Mouse (Mus musculus): ENCODE measurements around the gene Kcnmb3. TPM values are rescaled to one million over a fixed set of nuclear protein-coding genes. Genes with fewer than 3 reads are reported as not detected.
"Not testable (repeated sequence)": the region's sequence is repeated elsewhere in the genome, so short reads cannot be mapped to it uniquely, and the experiment has no call there.

The Kcnmb3 gene
- polyA plus RNA-seq, 1 experiment from 2014 or later = 0.28 TPM

GRCm38 (mm10) chr3:32430394-32430793 lies 61.6 kb downstream of the Kcnmb3 start:
- WGBS = 73% methylated on average over 2 of the region's 2 CpGs
- no peak overlapping the region for H3K9ac ChIP-seq (ENCODE audit: low read length)
- H3K4me2 ChIP-seq (ENCODE audit: low read depth, severe bottlenecking) = no peak overlapping the region
- ATAC-seq (ENCODE audit: insufficient number of reproducible peaks, low FRiP score, low TSS enrichment, low read depth) (no peak), DNase-seq (ENCODE audit: low spot score) (no peak)
- H3K9me3 ChIP-seq (ENCODE audit: control insufficient read depth, low read length) = no peaks in the 10 kb centered on the region
- H3K27me3 ChIP-seq (ENCODE audit: control insufficient read depth, insufficient read depth, low read length) = no peaks in the 10 kb centered on the region
- H3K4me1 ChIP-seq (ENCODE audit: control insufficient read depth, insufficient read depth, low read length) = no peaks in the 10 kb centered on the region
- H3K36me3 ChIP-seq (ENCODE audit: control insufficient read depth, insufficient read depth, low read length) = no peaks in the 10 kb centered on the region
- H3K4me3 ChIP-seq (ENCODE audit: low read depth, low read length) = no peak overlapping the region
- no peak overlapping the region for H3K27ac ChIP-seq (replicated peaks; ENCODE audit: low read depth, low read length)

- H3K27me3 ChIP-seq (ENCODE audit: control insufficient read depth, insufficient read depth, low read length); DNase-seq (ENCODE audit: low spot score); H3K4me3 ChIP-seq (ENCODE audit: low read depth, low read length); H3K36me3 ChIP-seq (ENCODE audit: control insufficient read depth, insufficient read depth, low read length); ATAC-seq (ENCODE audit: insufficient number of reproducible peaks, low FRiP score, low TSS enrichment, low read depth); H3K4me1 ChIP-seq (ENCODE audit: control insufficient read depth, insufficient read depth, low read length); H3K4me2 ChIP-seq (ENCODE audit: low read depth, severe bottlenecking); H3K27ac ChIP-seq (replicated peaks; ENCODE audit: low read depth, low read length); H3K9ac ChIP-seq (ENCODE audit: low read length); H3K9me3 ChIP-seq (ENCODE audit: control insufficient read depth, low read length): not testable (repeated sequence)
Measured at GRCm38 (mm10) chr3:32429351-32429750, 62.7 kb downstream of the Kcnmb3 start.

GRCm38 (mm10) chr3:32428921-32429320 lies 63.1 kb downstream of the Kcnmb3 start:
- Histone ChIP-seq H3K36me3 (ENCODE audit: control insufficient read depth, insufficient read depth, low read length) (no peaks in the 10 kb centered on the region), H3K4me1 (ENCODE audit: control insufficient read depth, insufficient read depth, low read length) (no peaks in the 10 kb centered on the region), H3K9me3 (ENCODE audit: control insufficient read depth, low read length) (no peaks in the 10 kb centered on the region), H3K9ac (ENCODE audit: low read length) (no peak overlapping the region), H3K4me2 (ENCODE audit: low read depth, severe bottlenecking) (no peak overlapping the region), H3K27me3 (ENCODE audit: control insufficient read depth, insufficient read depth, low read length) (no peaks in the 10 kb centered on the region), H3K4me3 (ENCODE audit: low read depth, low read length) (no peak overlapping the region), H3K27ac (replicated peaks; ENCODE audit: low read depth, low read length) (no peak overlapping the region)
- 82% methylated on average over 4 of the region's 4 CpGs for WGBS
- ATAC-seq (ENCODE audit: insufficient number of reproducible peaks, low FRiP score, low TSS enrichment, low read depth) = no peak
- DNase-seq (ENCODE audit: low spot score) = no peak

GRCm38 (mm10) chr3:32428361-32428760 lies 63.7 kb downstream of the Kcnmb3 start:
- Histone ChIP-seq H3K27ac (replicated peaks; ENCODE audit: low read depth, low read length) (no peak overlapping the region), H3K27me3 (ENCODE audit: control insufficient read depth, insufficient read depth, low read length) (no peaks in the 10 kb centered on the region), H3K4me3 (ENCODE audit: low read depth, low read length) (no peak overlapping the region), H3K4me1 (ENCODE audit: control insufficient read depth, insufficient read depth, low read length) (no peaks in the 10 kb centered on the region), H3K36me3 (ENCODE audit: control insufficient read depth, insufficient read depth, low read length) (no peaks in the 10 kb centered on the region), H3K4me2 (ENCODE audit: low read depth, severe bottlenecking) (no peak overlapping the region), H3K9ac (ENCODE audit: low read length) (no peak overlapping the region), H3K9me3 (ENCODE audit: control insufficient read depth, low read length) (no peaks in the 10 kb centered on the region)
- ATAC-seq (ENCODE audit: insufficient number of reproducible peaks, low FRiP score, low TSS enrichment, low read depth) (no peak), DNase-seq (ENCODE audit: low spot score) (no peak)
- WGBS = 89% methylated on average over 3 of the region's 3 CpGs

GRCm38 (mm10) chr3:32427695-32428094 lies 64.3 kb downstream of the Kcnmb3 start:
- no peak overlapping the region for H3K4me2 ChIP-seq (ENCODE audit: low read depth, severe bottlenecking)
- no peak overlapping the region for H3K27ac ChIP-seq (replicated peaks; ENCODE audit: low read depth, low read length)
- 87% methylated on average over 4 of the region's 4 CpGs for WGBS
- H3K9me3 ChIP-seq (ENCODE audit: control insufficient read depth, low read length) = no peaks in the 10 kb centered on the region
- H3K36me3 ChIP-seq (ENCODE audit: control insufficient read depth, insufficient read depth, low read length) = no peaks in the 10 kb centered on the region
- ATAC-seq (ENCODE audit: insufficient number of reproducible peaks, low FRiP score, low TSS enrichment, low read depth) = no peak
- H3K4me3 ChIP-seq (ENCODE audit: low read depth, low read length) = no peak overlapping the region
- no peaks in the 10 kb centered on the region for H3K4me1 ChIP-seq (ENCODE audit: control insufficient read depth, insufficient read depth, low read length)
- H3K9ac ChIP-seq (ENCODE audit: low read length) = no peak overlapping the region
- DNase-seq (ENCODE audit: low spot score) = no peak
- H3K27me3 ChIP-seq (ENCODE audit: control insufficient read depth, insufficient read depth, low read length) = no peaks in the 10 kb centered on the region

Other genes starting within 250 kb of the Kcnmb3 start
- 5.9 and 7.6 TPM in 2 replicates for gene Zmat3, start 126.2 kb downstream of the Kcnmb3 start, polyA plus RNA-seq (2014; fragmentation: Nextera tagmentation; extraction: Ambion mirVana)
- 16.1 and 16.9 TPM in 2 replicates for gene Pik3ca, start 94.6 kb downstream of the Kcnmb3 start, polyA plus RNA-seq (2014; fragmentation: Nextera tagmentation; extraction: Ambion mirVana)
- 49.0 and 52.1 TPM in 2 replicates for gene Zfp639, start 18.0 kb upstream of the Kcnmb3 start, polyA plus RNA-seq (2014; fragmentation: Nextera tagmentation; extraction: Ambion mirVana)
- gene Mfn1, start 37.2 kb upstream of the Kcnmb3 start, polyA plus RNA-seq (2014; fragmentation: Nextera tagmentation; extraction: Ambion mirVana) = 28.3 and 29.3 TPM in 2 replicates
- gene Gnb4, start 124.4 kb upstream of the Kcnmb3 start, polyA plus RNA-seq (2014; fragmentation: Nextera tagmentation; extraction: Ambion mirVana) = 42.3 and 42.4 TPM in 2 replicates
- 259 and 263 TPM in 2 replicates for gene Actl6a, start 214.1 kb upstream of the Kcnmb3 start, polyA plus RNA-seq (2014; fragmentation: Nextera tagmentation; extraction: Ambion mirVana)
- gene Ndufb5, start 244.8 kb upstream of the Kcnmb3 start, polyA plus RNA-seq (2014; fragmentation: Nextera tagmentation; extraction: Ambion mirVana) = 297 and 325 TPM in 2 replicates
- 42.7 and 44.7 TPM in 2 replicates for gene Mrpl47, start 245.4 kb upstream of the Kcnmb3 start, polyA plus RNA-seq (2014; fragmentation: Nextera tagmentation; extraction: Ambion mirVana)

All from limb, embryonic 11.5 days (tissue).